Mouse (Mus musculus) adrenal gland, adult 8-10 months (tissue): ENCODE results near the gene Fasn. TPM values are rescaled to one million over a fixed set of nuclear protein-coding genes. Genes with fewer than 3 reads are reported as not detected.

ENCODE experiments used
- DNase-seq: peaks from one replicate; pipeline ENCODE4 v3.0.0; 2022
- total RNA-seq, 4 experiments: library from RNA; stranded (reverse); gene quantifications; 2 replicates each; pipeline ENCODE4 v1.2.4; 2022

Fasn gene
- total RNA-seq, 4 experiments from 2014 or later: 300 to 1,377 (median 701) TPM

DNA sequence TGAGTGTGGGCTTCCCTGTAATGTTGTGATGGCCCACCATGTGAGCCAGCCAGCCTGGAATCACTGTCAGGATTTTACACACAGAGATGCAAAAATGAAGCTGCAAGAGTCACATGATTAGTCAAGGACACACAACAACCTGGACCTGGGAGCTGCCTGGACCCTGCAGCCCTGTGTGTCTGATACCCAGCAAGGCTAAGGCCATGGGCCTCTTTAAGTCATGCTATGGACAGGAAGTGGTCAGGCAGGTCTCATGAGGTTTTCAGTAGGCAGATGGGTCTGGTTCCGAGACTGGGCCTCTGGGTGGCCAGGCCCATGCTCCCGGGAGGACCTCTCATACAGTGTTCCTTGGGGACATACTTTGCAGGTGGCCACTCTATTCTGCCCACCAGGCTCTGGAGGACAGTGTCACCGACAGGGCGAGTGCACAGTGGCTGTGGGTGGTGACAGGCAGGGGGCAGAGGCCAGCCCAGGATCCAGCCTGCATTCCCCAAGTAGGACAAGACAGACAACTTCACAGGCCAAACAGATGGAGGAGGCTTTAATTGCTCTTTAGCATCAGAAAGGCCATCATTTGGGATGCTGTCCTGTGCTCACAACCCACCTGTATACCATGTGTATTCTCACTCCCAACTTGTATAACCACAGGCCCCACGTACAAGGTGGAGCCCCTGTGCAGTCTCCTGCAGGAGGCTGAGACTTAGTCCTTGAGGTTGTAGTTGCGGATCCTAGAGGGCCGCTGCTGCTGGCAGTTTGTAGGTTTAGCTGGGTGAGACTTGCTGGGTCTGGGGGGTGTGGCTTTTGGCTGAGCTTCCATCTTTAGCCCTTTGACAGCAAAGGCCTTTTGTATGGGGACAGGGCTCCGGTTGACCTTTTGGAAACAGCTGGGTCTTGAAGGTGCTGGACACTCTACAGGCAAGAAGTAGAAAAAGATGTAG is 1.9 kb upstream of the Fasn start:
- no peak for DNase-seq

DNA sequence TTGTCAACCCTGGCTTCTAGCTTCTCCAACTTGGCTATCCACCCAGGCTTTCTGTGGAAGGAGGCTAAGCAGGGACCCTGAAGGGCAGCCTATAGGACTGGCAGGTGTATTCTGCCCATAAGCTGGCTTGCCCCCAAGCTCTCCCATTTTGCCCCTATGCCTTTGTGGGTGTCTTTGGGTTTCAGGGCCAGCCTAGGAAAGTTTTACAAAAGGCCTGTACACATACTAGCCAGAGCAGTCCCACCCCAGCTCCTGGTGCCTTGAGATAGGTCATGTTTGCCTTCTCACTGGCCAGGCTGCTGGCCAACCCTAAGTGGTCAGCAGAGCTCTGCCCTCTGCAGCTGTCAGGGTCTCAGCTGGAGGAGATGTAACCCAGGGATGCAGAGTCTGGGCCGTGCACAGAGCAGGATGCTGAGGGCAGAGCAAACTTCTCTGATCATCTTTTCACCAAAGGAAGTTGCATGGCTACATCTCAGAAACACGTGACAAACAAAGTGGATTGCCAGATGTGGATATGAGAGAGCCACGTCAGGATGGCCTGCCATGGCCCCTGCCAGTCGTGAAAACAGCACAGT is 1.0 kb upstream of the Fasn start:
- no peak for DNase-seq

- DNase-seq: no peak
Observed at GRCm38 (mm10) chr11:120824787-120825288, 491 bp upstream of the Fasn start.

GRCm38 (mm10) chr11:120823551-120823947 is 798 bp downstream of the Fasn start:
- no peak for DNase-seq

GRCm38 (mm10) chr11:120822831-120823550 is 1.4 kb downstream of the Fasn start:
- no peak for DNase-seq

DNA sequence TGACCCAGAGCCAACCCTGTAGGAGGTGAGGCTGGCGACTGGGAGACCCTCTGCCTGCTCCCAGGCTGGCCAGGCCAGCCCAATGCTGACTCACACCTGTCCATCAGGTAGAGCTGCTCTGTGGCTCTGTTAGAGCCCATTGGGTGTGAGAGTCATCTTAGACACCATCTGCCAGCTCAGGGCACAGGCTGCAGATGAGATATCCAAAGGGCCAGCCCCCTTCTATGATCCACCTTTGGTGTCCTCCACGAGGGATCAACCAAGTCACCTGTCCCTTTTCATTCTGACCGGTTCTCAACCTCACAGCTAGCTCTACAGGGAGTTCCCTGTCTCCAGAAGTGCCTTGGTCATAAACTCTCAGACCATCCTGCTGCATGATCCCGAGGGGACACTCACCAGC is 2.0 kb downstream of the Fasn start:
- no peak for DNase-seq

- no peak for DNase-seq
Observed at GRCm38 (mm10) chr11:120821076-120821922, 3.0 kb downstream of the Fasn start.

- DNase-seq: no peak
Observed at GRCm38 (mm10) chr11:120820546-120820945, 3.8 kb downstream of the Fasn start.

GRCm38 (mm10) chr11:120819556-120819955 is 4.8 kb downstream of the Fasn start:
- no peak for DNase-seq

GRCm38 (mm10) chr11:120818251-120818650 is 6.1 kb downstream of the Fasn start:
- no peak for DNase-seq

DNA sequence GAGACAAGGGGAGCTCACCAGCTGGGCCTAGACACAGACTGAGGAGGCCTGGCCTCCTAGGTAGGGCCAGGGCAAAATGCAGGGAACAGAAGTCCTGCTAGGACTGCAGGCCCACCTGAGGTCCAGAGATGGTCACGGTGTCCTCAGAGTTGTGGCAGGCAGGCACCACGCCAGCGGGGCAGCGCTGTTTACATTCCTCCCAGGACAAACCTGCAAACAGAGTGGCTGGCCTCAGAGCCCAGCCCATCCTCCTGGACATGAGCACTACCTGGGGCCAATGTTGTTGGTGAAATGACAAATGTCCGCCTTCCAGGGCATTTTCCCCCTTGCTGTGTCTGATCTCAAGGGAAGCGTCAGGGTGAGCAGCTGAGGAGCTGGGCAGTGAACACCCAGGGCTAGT is 7.0 kb downstream of the Fasn start:
- DNase-seq: no peak

DNA sequence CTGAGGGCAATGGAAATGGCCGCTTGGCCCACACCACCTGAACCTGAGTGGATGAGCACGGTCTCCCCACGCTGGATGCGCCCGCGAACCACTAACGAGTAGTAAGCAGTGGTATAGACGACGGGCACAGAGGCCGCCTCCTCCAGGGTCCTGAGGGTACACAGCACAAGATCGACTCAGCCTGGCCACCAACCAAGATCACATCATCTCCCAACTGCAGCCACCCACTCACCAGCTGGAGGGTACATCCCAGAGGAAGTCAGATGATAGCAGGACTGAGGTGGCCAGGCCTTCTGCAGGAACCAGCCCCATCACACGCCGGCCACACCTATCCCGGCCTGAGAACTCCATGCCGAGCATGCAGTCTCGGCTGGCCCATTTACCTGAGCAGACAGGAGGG is 12.3 kb downstream of the Fasn start:
- no peak for DNase-seq

DNA sequence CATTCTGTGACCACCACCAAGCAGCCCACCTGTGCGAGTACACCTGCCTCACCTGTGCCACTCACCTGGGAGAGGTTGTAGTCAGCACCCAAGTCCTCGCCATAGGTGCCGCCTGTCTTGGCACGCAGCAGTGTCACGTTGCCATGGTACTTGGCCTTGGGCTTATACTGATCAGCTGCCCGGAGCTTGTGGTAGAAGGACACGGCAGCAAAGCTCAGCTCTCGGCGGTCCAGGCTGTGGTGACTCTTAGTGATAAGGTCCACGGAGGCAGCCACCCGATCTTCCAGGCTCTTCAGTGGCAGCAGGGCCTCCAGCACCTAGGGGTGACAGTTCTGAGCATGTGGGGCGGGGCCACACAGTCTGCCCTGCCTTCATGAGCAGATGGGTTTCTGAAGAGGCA is 16.3 kb downstream of the Fasn start:
- peak; percentile 55 for DNase-seq

GRCm38 (mm10) chr11:120805375-120806298 is 18.7 kb downstream of the Fasn start:
- no peak for DNase-seq

DNA sequence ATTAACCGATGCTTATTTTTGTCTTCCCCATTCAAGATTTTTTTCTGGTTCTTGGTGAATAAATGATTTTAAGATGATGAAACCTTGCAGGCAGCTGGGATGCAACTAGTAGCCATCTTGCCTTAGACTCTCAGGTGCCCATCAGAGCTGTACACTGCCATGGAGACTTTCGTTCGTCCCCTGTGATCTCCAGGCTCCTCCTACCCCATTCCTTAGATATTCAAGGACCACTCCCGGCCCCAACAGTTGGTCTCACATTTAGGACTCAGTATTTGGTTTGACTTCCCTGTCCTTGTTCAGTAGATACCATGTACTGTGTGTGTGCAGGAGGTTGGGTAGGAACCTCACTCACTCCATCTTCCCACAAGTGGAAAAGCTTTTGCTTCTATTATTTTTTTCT is 19.6 kb downstream of the Fasn start:
- DNase-seq: no peak

DNA sequence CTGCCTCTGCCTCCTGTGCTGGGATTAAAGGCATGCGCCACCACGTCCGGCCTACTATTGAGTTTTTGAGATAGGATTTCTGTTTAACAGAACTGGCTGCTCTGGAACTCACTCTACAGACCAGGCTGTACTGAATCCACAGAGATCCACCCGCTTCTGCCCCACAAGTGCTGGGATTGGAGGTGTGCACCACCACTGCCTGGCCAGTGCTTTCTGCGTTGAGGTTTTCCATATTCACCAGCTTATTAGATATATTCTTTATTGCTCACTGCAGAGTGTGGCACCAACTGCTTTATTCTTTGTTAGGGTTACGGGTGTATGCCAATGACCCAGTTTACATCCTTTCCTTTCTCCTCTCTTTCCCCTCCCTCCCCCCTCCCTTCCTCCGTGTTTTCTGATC is 20.1 kb downstream of the Fasn start:
- DNase-seq: no peak

DNA sequence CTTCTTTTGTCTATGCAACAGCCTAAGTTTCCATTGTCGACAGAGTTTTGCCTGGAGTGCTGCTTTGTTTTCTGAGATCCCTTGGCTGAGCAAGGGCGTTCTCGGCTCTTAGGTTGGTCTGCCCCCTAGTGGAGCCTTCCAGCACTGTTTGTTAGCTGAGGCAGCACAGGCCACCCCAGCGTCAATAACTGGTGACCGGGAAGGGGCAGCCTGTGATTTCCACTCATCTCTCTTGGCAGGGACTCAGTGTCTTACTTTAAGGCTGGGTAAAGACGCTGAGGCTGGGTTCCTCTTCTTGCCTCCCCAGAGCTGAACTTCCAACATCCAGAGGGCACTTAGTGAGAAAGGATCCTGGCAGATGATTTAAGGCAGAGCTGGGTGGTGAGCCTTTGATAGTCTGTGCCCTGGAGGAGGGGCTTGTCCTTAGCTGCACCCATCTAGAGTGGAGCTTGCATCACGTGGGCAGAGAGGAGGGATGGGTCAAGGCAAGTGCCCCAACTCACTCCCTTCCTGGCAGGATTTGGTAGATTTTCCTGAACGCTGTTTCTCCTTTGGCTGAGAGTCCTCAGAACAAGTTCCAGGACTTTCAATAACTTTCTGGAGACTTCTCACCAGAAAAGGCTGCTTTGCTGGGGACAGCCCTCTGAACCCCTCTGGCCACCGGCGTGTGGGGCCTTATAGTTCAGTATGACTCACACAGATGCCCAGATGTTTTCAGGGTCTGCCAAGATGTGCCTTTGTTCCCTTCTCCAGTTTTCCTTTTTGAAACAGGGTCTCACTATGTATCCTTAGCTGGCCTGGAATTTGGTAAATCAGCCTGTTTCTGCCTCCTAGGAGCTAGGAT is 24.1 kb downstream of the Fasn start:
- peak; percentile 88 for DNase-seq

DNA sequence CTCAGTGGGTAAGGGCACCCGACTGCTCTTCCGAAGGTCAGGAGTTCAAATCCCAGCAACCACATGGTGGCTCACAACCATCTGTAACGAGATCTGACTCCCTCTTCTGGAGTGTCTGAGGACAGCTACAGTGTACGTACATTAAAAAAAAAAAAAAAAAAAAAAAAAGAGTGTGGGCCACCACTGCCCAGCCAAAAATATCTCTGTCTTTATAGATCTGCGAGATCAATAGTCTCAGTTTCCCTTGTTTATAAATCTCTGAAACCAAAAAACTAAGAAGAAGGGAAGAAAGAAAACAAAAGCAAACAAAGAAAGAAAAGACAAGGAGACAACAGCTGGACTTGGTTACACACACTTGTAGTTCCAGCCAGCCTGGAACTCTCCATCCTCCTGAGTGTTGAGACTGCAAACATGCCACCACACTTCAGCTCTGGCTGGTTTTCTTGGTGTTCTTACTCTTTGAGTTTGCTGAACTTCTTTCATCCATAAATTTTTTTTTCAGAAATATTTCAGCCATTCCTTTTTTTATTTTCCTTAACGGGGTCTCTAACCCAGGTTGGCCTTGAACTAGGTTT is 24.9 kb downstream of the Fasn start:
- DNase-seq: no peak

- DNase-seq: no peak
Observed at GRCm38 (mm10) chr11:120798244-120798643, 26.1 kb downstream of the Fasn start.

DNA sequence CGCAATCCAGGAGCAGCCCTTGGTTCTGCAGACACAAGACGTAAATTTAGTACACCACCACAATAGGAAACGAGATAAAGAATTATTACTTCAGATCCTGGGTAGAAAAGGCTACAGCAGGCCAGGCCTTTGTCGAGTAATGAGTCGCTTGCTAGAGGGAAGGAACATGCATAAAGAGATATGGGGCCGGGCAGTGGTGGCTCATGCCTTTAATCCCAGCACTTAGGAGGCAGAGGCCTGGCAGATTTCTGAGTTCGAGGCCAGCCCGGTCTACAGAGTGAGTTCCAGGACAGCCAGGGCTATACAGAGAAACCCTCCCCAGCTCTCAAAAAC is 27.8 kb downstream of the Fasn start:
- DNase-seq: no peak
